In genomic region chr6:134647621-134648020, GRCm38 (mm10) we compare ENCODE assay signal across 13 mouse cellular contexts. TPM values are rescaled to one million over a fixed set of nuclear protein-coding genes. Genes with fewer than 3 reads are reported as not detected.
DNase-seq lines count a peak whose midpoint lies in the region; ATAC-seq lines count a peak whose summit lies in the region.
"Had no signal": no experiment of that assay in that cellular context is flagged by ENCODE, and none has a peak within 500 bp of the region (broad histone marks: within the 10 kb centered on the region; RNA-seq: fewer than 3 reads in every experiment).

No protein-coding gene starts in this region.

- no peak overlapping the region for H3K4me3 ChIP-seq in forebrain, embryonic 11.5 days (ENCODE audit: low read depth, low read length)
- H3K4me3 ChIP-seq in forebrain, embryonic 10.5 days: no peak overlapping the region
- no peak overlapping the region for H3K4me3 ChIP-seq in embryonic facial prominence, embryonic 13.5 days
- H3K4me3 ChIP-seq: kidney, embryonic 15.5 days; limb, embryonic 15.5 days had no signal

- no peak overlapping the region for H3K4me2 ChIP-seq in forebrain, embryonic 11.5 days (ENCODE audit: low read depth, low read length, severe bottlenecking)
- H3K4me2 ChIP-seq in embryonic facial prominence, embryonic 13.5 days: no peak overlapping the region; the same call in 1 of the 2 replicates
- H3K4me2 ChIP-seq: kidney, embryonic 15.5 days; limb, embryonic 15.5 days had no signal

- no peak for DNase-seq in forebrain, embryonic 11.5 days (ENCODE audit: low spot score)
- DNase-seq in forebrain, embryonic 10.5 days (ENCODE audit: extremely low spot score, low spot score): no peak
- peak; percentile 27 for DNase-seq in lung, postnatal 36 days
- DNase-seq in lung, postnatal 4 days: no peak
- peak; percentile 73 for DNase-seq in retina, postnatal 1 day
- DNase-seq in thymus, postnatal 36 days: no peak
- DNase-seq: cerebellum, adult 8-10 months had no signal

- H3K4me1 ChIP-seq in forebrain, embryonic 11.5 days (replicated peaks; ENCODE audit: control insufficient read depth, insufficient read depth, low read length): peaks cover 10% of the 10 kb centered on the region
- H3K4me1 ChIP-seq in forebrain, embryonic 10.5 days: peaks cover 25% of the 10 kb centered on the region
- peaks cover 11% of the 10 kb centered on the region; the same call in 1 of the 2 replicates for H3K4me1 ChIP-seq in embryonic facial prominence, embryonic 13.5 days

- no peaks in the 10 kb centered on the region for H3K27me3 ChIP-seq in forebrain, embryonic 11.5 days (ENCODE audit: control insufficient read depth, insufficient read depth, low read length)
- no peaks in the 10 kb centered on the region for H3K27me3 ChIP-seq in forebrain, embryonic 10.5 days (ENCODE audit: poor library complexity, severe bottlenecking)
- no peaks in the 10 kb centered on the region for H3K27me3 ChIP-seq in embryonic facial prominence, embryonic 13.5 days
- H3K27me3 ChIP-seq: kidney, embryonic 15.5 days; limb, embryonic 15.5 days had no signal

- no peaks in the 10 kb centered on the region for H3K36me3 ChIP-seq in forebrain, embryonic 11.5 days (ENCODE audit: control insufficient read depth, insufficient read depth, low read length)
- H3K36me3 ChIP-seq in forebrain, embryonic 10.5 days (replicated peaks): peaks cover 3% of the 10 kb centered on the region; the same call in 1 of the 2 replicates
- peaks cover 13% of the 10 kb centered on the region for H3K36me3 ChIP-seq in embryonic facial prominence, embryonic 13.5 days
- H3K36me3 ChIP-seq: kidney, embryonic 15.5 days; limb, embryonic 15.5 days had no signal

- no peak overlapping the region for H3K9ac ChIP-seq in forebrain, embryonic 11.5 days (ENCODE audit: low read length)
- no peak overlapping the region for H3K9ac ChIP-seq in embryonic facial prominence, embryonic 13.5 days
- H3K9ac ChIP-seq: kidney, embryonic 15.5 days; limb, embryonic 15.5 days had no signal

- H3K9me3 ChIP-seq in forebrain, embryonic 11.5 days (ENCODE audit: control insufficient read depth, low read length): no peaks in the 10 kb centered on the region
- H3K9me3 ChIP-seq in forebrain, embryonic 10.5 days: no peaks in the 10 kb centered on the region
- no peaks in the 10 kb centered on the region for H3K9me3 ChIP-seq in embryonic facial prominence, embryonic 13.5 days
- H3K9me3 ChIP-seq: kidney, embryonic 15.5 days; limb, embryonic 15.5 days had no signal

- WGBS in forebrain, embryonic 11.5 days: 10% methylated on average over 5 of the region's 5 CpGs
- 27% methylated on average over 5 of the region's 5 CpGs for WGBS in forebrain, embryonic 10.5 days
- WGBS in embryonic facial prominence, embryonic 13.5 days: 14% methylated on average over 5 of the region's 5 CpGs

- H3K27ac ChIP-seq in forebrain, embryonic 11.5 days (ENCODE audit: low read depth, low read length): no peak overlapping the region; the same call in 1 of the 2 replicates
- H3K27ac ChIP-seq in forebrain, embryonic 10.5 days: no peak overlapping the region
- peak overlapping the region; percentile 18; the same call in 1 of the 2 replicates for H3K27ac ChIP-seq in embryonic facial prominence, embryonic 13.5 days
- H3K27ac ChIP-seq: kidney, embryonic 15.5 days; limb, embryonic 15.5 days had no signal

- ATAC-seq in forebrain, embryonic 11.5 days (replicated peaks; ENCODE audit: low FRiP score): peak; percentile 75
- peak; percentile 32; the same call in 1 of the 2 replicates for ATAC-seq in embryonic facial prominence, embryonic 13.5 days (ENCODE audit: insufficient number of reproducible peaks, insufficient read depth, low FRiP score, low TSS enrichment, low read depth)
- ATAC-seq in megakaryocyte-erythroid progenitor cell, adult 5-6 weeks (replicated peaks; ENCODE audit: low FRiP score, low TSS enrichment, poor library complexity, severe bottlenecking): no peak
- ATAC-seq: activated CD4-positive, CD25-positive, alpha-beta regulatory T cell, adult 4 months had no signal

RNA-seq across cellular contexts. Expression of gene Borcs5, which starts 8.3 kb away (rescaled TPM):
- 27.0 and 29.7 TPM in 2 replicates for polyA plus RNA-seq in forebrain, embryonic 11.5 days (2014; fragmentation: Nextera tagmentation; extraction: Ambion mirVana)
- 18.4 and 20.1 TPM in 2 replicates for polyA plus RNA-seq in forebrain, embryonic 10.5 days (2016; fragmentation: Nextera tagmentation; extraction: Ambion mirVana)
- polyA plus RNA-seq in embryonic facial prominence, embryonic 13.5 days (2015; fragmentation: Nextera tagmentation; extraction: Ambion mirVana): 21.3 and 23.1 TPM in 2 replicates
- 15.4 and 20.0 TPM in 2 replicates for total RNA-seq in megakaryocyte-erythroid progenitor cell, adult 5-6 weeks (2014; fragmentation: Nextera tagmentation)
- 9.0 and 10.6 TPM in 2 replicates for total RNA-seq in megakaryocyte-erythroid progenitor cell, adult 5-6 weeks (2017)

RNA-seq across cellular contexts. Expression of gene Mansc1, which starts 15.3 kb away (rescaled TPM):
- 0.53 and 1.2 TPM in 2 replicates for polyA plus RNA-seq in forebrain, embryonic 11.5 days (2014; fragmentation: Nextera tagmentation; extraction: Ambion mirVana)
- polyA plus RNA-seq in forebrain, embryonic 10.5 days (2016; fragmentation: Nextera tagmentation; extraction: Ambion mirVana): 0.55 and 0.63 TPM in 2 replicates
- polyA plus RNA-seq in embryonic facial prominence, embryonic 13.5 days (2015; fragmentation: Nextera tagmentation; extraction: Ambion mirVana): 2.0 and 2.1 TPM in 2 replicates
- total RNA-seq in megakaryocyte-erythroid progenitor cell, adult 5-6 weeks (2014; fragmentation: Nextera tagmentation): 0.20 TPM in 1 of 2 replicates, not detected in the other
- total RNA-seq in megakaryocyte-erythroid progenitor cell, adult 5-6 weeks (2017): 0.28 and 1.5 TPM in 2 replicates
- polyA plus RNA-seq: C2C12 had no signal

Comparison
In these comparisons a context has a peak if more than half of its experiments do, and no peak if none do; other contexts are left out.
1. DNase-seq: peak in lung, postnatal 36 days (single experiment) and retina, postnatal 1 day (single experiment); none in forebrain, embryonic 11.5 days (single experiment), forebrain, embryonic 10.5 days (single experiment), lung, postnatal 4 days (0 of 2) and thymus, postnatal 36 days (0 of 2).